Mouse (Mus musculus) thymus, adult 2 months (tissue): ENCODE results near the gene Tnfsf9.

ENCODE experiments used
- CTCF ChIP-seq: fragments of 200-500 bp; IDR thresholded peaks from 2 replicates; pipeline ENCODE4 v1.5.1; 2012; ENCODE audit warnings: mild to moderate bottlenecking, control low read depth, low read length, moderate library complexity, borderline replicate concordance; ENCODE audit not compliant: control insufficient read depth, poor library complexity, insufficient read depth; ENCODE audit errors: extremely low read depth
- POLR2A ChIP-seq: fragments of 200-500 bp; IDR thresholded peaks from 2 replicates; pipeline ENCODE4 v1.6.1; 2012; ENCODE audit warnings: mild to moderate bottlenecking, low read length, control low read depth, moderate library complexity; ENCODE audit not compliant: control insufficient read depth, poor library complexity, insufficient read depth; ENCODE audit errors: extremely low read depth

DNA sequence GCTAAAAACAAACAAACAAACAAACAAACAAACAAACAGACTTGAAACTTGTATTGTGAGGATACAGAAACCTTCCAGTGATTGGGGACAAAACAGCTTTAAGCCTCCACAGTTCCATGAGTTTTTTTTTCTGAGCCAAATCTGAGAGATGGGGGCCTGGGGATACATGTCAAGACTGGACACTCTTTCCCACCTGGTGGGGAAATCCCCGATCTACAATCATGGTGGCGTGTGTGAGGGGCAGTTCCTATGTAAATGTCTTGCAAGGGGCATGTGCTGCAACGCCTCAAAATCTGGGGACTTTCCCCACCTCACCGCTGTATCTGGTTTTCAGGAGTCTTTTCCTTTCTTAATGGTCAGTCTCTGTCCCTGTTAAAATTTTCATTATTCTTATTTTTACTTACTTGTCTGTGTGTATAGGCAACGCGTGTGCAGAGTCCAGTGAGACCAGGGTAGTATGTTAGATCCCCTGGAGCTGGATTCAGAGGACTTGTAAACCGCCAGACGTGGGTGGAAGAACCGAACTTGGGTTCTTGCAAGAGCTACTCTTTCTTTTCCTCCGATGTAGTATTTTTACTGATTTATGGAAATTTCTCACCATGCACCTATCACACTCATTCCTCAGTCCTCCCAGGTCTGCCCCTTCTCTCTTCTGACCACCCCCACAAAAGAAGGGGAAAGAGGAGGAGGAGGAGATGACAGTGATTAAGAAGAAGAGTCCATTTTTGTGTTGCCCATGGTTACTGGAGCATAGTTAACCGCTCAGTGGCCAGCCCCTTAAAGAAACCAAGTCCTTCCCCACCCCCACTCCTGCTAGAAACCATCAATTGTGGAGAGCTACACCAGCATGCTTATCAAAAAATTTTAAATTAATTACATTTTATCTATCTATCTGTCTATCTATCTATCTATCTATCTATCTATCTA, 18.3 kb downstream of the Tnfsf9 start:
- no peak for TF ChIP-seq CTCF
- no peak for TF ChIP-seq POLR2A
